Mouse (Mus musculus) thymus, postnatal 10 days (tissue): ENCODE data around the gene Osgep.
"Not testable (repeated sequence)": the region's sequence is repeated elsewhere in the genome, so short reads cannot be mapped to it uniquely, and the experiment has no call there.

Experiments used
- DNase-seq, 2 experiments: peaks; one replicate each; pipeline ENCODE4 v3.0.0; 2021; ENCODE audit warnings: low spot score in 2 of 2

Osgep gene

GRCm38 (mm10) chr14:50924281-50925064 is at the start of gene Osgep, which contains the start of gene Apex1:
Gene Osgep (minus strand): TSS chr14:50924893.
Gene Apex1 (plus strand): TSS chr14:50924968.
- DNase-seq = peak; percentile 93 to 94

- no peak for DNase-seq
Observed at GRCm38 (mm10) chr14:50973700-50974099, 49.0 kb upstream of the Osgep start.

GRCm38 (mm10) chr14:50973054-50973453 is 48.4 kb upstream of the Osgep start:
- not testable (repeated sequence) for DNase-seq

GRCm38 (mm10) chr14:50970822-50971221 is 46.1 kb upstream of the Osgep start:
- no peak for DNase-seq

DNA sequence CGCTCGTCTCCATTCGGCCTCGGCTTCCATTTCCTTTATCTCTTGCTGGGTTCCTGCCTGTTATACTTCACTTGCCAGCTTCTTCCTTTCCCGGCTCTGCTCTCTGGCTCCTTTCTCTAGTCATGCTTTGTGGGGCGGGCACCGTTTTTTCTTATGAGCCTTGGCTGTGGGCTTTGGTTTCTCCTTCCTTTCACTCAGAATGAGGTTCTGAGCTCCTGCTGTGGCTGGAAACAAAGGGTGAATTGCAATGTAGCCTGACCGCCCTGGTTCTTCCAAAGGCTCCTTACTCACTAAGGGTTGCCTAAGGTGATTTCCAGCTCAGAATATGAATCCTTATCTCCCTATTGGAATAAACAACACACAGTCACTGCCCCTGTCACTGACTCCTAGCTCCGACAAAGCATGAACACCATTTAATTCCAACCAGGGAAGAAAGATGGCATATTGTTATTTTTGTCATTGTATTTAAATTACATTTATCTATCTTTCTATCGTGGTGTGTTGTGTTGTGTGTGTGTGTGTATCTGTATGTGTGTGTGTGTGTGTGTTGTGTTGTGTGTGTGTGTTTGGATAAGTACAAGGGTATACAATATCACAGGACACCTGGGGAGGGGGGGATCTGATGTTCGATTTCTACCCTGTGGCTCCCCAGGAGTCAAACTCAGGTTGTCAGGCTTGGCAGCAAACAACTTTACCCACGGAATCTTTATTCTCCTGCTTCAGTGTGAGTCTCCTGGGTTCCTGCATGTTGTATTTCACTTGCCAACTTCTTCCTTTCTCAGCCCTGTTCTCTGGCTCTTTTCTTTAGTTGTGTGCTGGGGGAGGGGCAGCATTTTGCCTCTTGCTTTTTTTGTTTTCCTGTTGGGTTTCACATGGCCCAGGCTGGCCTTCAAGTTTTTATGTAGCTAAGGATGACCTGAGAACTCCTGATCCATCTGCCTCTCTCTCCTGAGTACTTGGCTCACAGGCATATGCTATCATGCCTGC is 45.2 kb upstream of the Osgep start:
- peak in 1 of 2 experiments; percentile 11 for DNase-seq

GRCm38 (mm10) chr14:50969041-50969440 is 44.3 kb upstream of the Osgep start:
- no peak for DNase-seq

DNA sequence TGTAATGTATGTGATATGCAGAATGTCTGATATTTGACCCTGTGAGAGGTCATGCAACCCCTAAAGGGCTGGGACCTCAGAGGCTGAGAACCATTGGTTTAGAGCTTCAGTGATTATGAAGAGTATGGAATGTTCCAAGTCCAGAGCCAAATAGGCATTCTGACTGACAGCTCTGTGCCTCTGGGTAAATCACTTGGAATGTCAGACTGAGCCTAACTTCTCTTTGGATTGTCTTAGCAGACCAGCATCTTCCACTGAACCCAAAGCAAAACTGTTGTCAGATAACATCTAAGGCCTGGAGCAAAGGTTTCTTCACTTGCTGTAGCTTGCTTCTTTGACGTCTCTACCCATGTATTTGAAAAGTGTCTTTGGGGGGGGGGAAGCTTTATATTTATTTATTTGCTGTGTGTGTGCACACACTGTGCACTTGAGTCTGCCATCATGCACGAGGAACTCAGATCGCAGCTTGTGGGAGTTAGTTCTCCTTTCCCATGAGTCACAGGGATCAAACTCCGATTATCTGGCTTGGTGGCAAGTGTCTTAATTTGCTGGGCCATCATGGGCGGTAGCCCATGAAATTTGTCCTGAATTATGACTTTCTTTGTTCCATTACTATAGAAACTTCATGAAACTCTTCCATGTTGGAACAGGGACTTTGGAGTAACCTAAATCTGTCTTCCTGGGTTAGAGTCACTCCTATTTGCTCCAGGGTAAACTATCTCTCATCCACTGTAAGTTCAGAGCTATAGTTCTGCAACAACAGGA is 43.7 kb upstream of the Osgep start:
- no peak for DNase-seq

GRCm38 (mm10) chr14:50958289-50958995 is 33.7 kb upstream of the Osgep start:
- DNase-seq = not testable (repeated sequence)

DNA sequence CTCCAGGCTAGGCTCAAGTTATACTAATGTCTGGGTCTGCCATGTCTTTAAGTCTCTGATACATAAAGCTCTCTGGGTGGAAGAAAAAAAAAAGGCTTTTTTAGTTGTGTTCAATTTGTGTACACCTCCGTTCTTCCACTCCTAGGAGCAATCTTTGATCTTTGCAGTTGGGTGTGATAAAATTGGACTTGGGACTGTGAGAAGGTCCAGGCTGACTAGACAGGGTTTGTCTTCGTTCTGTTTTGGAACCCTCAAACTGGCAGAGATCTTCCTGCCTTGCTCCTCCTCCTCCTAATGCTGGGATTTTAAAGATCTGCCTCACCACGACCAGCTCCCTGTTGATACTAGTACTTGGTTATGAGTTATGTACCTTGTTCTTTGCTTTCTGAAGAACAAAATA is 32.5 kb upstream of the Osgep start:
- not testable (repeated sequence) for DNase-seq

DNA sequence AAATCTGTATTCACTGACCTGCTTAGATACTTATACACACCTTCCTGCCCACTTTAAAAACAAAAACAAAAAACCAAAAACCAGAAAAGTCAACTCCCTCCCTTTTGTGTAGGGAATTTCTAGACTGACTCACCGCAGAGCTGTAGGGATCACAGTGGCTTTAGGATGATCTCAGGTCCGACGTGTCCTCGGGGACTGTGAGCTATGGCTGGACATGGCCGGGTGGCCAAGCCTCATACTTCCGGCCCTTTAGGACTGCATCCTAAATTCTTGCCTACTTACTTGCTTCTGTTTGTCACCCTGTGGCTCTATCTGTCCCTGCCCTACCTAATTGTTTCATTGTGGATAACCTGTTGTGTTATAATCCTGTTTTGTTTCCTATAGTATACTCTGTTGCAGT is 32.0 kb upstream of the Osgep start:
- DNase-seq = not testable (repeated sequence)

- peak; percentile 49 to 55 for DNase-seq
Observed at GRCm38 (mm10) chr14:50955942-50956508, 31.3 kb upstream of the Osgep start, which contains the start of gene Pnp2. Gene Pnp2 (plus strand): TSS chr14:50955992.

DNA sequence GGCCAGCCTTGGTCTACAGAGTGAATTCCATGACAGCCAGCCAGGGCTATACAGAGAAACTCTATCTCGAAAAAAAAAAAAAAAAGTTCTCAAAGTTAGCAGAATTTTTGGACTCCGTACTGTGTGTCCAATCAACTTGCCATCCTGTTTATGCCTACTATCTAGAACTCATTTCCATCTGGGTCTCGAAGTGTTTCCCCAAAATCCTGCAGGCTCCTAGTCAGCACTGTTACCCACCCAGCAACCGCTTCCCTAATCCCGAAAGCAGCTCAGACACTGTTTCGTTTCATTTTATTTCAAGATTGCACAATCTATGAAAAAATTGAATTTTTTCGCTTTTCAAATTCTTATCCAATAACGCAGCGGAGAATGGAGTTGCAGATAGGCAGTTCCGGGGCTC is 30.8 kb upstream of the Osgep start:
- DNase-seq = no peak

GRCm38 (mm10) chr14:50945526-50945925 is 20.8 kb upstream of the Osgep start:
- not testable (repeated sequence) for DNase-seq

- DNase-seq = not testable (repeated sequence)
Observed at GRCm38 (mm10) chr14:50945081-50945480, 20.4 kb upstream of the Osgep start.

DNA sequence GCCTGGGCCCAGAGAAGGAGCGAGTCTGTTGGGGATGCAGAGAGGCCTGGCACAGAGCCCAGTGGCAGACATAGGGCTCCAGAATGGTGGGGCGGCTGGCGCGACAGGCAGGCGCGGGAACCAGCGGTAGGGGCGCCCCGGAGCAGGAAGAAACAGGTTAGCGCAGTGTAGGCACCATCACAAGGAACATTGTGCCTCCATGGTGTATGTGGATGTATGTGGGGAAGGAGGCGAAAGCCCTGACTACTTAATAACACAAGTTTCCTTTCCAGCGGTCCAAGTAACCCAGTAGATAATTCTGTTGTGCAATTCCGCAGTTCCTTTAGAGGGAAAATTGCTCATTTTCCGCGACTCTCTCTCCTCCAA is 20.0 kb upstream of the Osgep start:
- peak in 1 of 2 experiments; percentile 59 for DNase-seq

- peak; percentile 70 to 79 for DNase-seq
Observed at GRCm38 (mm10) chr14:50943932-50944667, 19.4 kb upstream of the Osgep start, which contains the start of gene Gm49342. Gene Gm49342 (plus strand): TSS chr14:50944517.

- DNase-seq = no peak
Observed at GRCm38 (mm10) chr14:50938940-50939339, 14.2 kb upstream of the Osgep start.

- DNase-seq = no peak
Observed at GRCm38 (mm10) chr14:50938119-50938908, 13.6 kb upstream of the Osgep start.

GRCm38 (mm10) chr14:50936649-50937048 is 12.0 kb upstream of the Osgep start:
- DNase-seq = no peak
